Mouse (Mus musculus): ENCODE results near the gene Gm10697.
"Not testable (repeated sequence)": the region's sequence is repeated elsewhere in the genome, so short reads cannot be mapped to it uniquely, and the experiment has no call there.

The Gm10697 gene

DNA sequence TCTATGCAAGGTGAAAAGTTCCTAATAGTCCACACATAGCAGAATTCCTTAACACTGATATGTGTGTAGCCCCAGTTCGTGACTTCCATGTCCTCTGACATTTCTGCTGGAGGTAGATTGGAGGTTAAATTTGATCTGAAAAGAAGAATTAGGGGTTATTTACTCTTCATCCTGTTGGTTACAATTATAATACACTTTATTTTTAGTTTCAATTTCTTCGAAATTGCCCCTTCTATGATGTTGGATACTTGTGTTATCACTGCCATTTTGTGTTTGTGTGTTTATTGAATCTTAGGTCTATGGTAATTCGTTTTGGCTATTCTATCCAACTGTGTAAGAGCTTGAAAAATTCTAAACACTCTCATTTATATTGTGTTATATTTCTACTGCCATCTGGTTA, at the start of gene Gm10697:
TSS of gene Gm10697 (minus strand) at position 101 of the 400 bp plus-strand sequence.
- not testable (repeated sequence) for DNase-seq (ENCODE audit: low read depth, low spot score)

DNA sequence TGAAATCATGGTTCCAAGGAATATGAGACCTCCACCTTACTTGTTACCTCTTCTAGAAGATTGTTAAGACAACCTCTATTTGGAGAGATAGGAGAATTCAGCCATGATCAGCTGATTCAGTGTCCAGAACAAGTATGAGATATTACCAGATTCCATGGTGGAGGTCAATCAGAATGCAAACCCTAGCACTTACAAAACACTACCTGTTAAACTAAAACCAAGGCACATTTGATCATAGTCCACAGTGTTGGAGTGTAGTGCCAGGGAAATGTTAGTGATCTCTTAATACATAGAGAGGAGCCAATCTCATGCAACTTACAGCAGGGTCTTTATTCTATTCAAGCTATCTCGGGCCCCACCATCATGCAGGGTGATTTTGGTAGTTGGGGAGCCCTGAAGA, 42.6 kb upstream of the Gm10697 start:
- DNase-seq (ENCODE audit: low read depth, low spot score): not testable (repeated sequence)

DNA sequence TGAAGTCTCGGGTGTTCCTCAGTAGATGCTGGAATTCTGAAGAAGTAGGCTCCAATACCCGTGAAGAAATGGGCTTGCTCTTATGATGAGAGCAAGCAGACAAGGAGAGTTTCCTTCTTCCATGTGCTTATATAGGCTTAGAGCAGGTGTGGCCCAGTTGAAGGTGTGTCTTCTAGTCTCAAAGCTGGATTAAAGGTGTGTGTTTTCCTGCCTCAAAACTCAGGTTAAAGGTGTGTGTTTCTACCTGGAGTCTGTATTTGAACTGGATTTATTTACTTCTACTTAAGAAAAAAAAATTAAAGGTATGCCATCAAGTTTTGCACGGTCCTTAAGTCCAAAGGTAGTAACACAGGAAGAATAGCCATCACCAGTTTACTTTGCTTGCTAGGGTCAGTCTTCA, 17.7 kb downstream of the Gm10697 start, which contains the start of gene Gm9125:
TSS of gene Gm9125 (minus strand) at position 101 of the 400 bp plus-strand sequence.
- DNase-seq (ENCODE audit: low read depth, low spot score): not testable (repeated sequence)

DNA sequence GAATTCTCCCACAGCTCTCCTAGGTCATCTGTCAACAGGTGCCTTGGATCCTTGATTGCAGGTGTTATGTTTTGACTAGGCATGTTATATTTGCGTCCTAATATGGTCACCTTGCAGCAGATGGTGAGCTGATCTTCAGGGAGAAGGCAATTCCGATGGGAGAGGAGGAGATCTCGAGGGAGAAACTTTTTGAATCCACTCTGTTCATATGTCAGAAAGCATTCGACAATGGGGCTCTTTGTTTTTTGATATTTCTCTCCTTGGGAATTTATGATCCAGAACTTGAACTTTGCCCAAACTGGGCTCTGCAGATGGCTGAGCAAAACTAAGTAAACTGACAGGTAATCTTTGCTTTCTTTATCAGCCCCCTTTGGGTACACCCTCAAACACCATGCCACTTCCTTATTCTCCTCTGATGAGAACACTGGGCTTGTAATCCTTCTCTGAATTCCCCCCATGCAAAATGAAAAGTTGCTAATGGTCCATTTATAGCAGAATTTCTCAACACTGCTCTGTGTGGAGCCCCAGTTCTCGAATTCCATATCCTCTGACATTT, 22.8 kb downstream of the Gm10697 start:
- DNase-seq (ENCODE audit: low read depth, low spot score): not testable (repeated sequence)

DNA sequence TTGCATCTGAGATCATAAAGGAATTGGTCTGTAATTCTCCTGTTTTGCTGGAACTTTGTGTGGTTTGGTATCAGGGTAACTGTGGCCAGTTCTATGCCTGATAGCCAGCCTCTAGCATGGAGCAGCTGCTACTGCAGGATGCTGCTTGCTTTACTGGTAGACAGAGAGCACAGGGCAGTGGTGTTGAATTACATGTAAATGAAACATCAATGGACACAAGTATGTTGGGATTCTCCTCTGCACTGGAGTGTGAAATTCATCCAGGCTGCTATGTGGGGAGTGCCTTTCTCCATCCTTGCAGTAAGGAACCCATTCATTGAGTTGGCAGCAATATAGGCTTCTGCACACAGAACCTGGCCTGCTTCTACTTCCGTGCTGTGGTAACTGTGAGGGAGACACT, 34.2 kb downstream of the Gm10697 start:
- DNase-seq (ENCODE audit: low read depth, low spot score): not testable (repeated sequence)

DNA sequence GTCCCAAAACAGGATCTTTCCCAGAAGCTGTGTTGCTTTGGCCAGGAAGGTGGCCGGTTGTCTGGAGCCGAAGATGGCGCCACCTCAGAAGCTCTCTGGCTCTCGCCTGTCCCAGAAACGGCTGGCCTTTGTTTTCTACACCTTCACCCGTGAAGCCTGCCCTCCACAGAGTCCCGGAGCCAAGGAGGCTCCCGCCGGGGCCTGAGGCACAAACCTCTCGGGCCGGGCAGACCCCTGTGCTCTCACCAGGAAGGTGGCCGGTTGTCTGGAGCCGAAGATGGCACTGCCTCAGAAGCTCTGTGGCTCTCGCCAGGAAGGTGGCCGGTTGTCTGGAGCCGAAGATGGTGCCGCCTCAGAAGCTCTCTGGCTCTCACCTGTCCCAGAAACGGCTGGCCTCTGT, 38.0 kb downstream of the Gm10697 start:
- DNase-seq (ENCODE audit: low read depth, low spot score): not testable (repeated sequence)

All from brain, adult 2 months (tissue).